Mouse (Mus musculus) left cerebral cortex, postnatal 36 days (tissue): ENCODE results near the gene Cela3b. TPM values are rescaled to one million over a fixed set of nuclear protein-coding genes. Genes with fewer than 3 reads are reported as not detected.
A peak's percentile ranks its signal among the peaks of the same experiment; 100 is the strongest.
"Not testable (repeated sequence)": the region's sequence is repeated elsewhere in the genome, so short reads cannot be mapped to it uniquely, and the experiment has no call there.

ENCODE experiments used
- DNase-seq, 2 experiments: peaks; one replicate each; pipeline ENCODE4 v3.0.0; 2021 to 2022; ENCODE audit warnings: low spot score in 2 of 2, mixed read lengths in 1 of 2
- intact Hi-C: fragments of 180-260 bp; cut with DNase I; formaldehyde crosslinking; loops from one replicate; pipeline ENCODE4 v1.15.1; 2025
- total RNA-seq, 2 experiments: library from RNA; stranded (reverse); gene quantifications; 2 replicates each; pipeline ENCODE4 v1.2.3; 2021

Gene Cela3b
- total RNA-seq, 2 experiments from 2014 or later: not detected

DNA sequence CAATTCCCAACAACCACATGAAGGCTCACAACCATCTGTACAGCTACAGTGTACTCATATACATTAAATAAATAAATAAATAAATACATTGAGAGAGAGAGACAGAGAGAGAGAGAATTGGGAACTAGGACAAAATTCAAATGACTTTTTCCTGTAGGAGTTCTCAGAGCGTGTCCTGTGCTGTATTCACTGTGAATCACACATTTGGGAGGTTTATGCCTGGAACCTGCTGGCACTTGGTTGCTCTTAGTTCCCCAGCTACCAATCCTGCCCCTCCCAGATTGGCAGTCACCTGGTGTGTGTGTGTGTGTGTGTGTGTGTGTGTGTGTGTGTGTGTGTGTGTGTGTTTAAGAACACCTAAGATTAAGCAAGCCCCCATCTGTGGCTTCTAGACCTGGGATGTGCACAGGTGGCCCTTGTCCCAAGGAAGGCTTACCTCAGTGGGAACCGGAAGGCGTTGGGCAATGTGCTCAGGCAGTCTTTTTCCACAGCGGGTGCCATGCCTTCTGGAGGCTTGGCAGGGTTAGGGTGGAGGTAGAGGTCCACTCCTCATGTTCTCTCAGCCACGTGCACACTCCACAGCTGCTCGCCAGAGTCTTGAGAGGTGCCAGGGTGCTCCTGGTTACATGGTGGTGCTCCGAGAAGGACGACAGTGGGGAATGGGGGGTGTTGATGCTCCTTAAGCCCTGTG, 6.8 kb upstream of the Cela3b start:
- peak; percentile 14 to 21 for DNase-seq
- intact Hi-C loops: no loop called here

GRCm38 (mm10) chr4:137432700-137433550, 2.6 kb upstream of the Cela3b start:
- DNase-seq, intact Hi-C loops: not testable (repeated sequence)

DNA sequence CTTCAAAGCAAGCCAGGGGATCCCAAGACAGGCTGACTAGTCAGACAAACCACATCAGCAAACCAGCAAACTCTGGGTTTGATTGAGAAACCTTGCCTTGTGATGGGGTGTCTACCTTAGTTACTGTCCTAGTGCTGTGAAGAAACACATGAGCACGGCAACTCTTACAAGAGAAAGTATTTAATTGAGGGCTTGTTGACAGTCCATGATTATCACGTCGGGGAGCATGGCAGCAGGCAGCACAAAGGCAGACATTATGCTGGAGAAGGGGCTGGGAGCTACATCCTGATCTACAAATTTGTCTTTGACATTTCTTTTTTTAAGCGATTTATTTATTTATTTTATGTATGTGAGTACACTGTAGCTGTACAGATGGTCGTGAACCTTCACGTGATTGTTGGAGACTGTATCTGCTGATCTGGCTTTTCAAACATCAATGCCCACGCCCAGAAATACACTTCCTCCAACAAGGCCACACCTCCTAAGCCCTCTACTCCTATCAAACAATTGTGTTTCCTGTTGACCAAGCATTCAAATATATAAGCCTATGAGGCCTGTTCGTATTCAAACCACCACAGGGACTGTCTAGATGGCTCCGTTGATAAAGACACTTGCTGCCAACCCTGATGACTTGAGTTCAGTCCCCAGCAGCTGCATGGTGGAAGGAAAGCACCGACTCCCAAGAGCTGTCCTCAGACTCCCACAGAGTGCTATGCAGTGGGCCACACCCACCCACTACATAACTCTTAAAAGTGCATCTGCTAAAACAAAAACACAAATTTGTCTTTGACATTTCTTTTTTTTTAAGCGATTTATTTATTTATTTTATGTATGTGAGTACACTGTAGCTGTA, 12.4 kb downstream of the Cela3b start:
- intact Hi-C loops: no loop called here
- DNase-seq: no peak

DNA sequence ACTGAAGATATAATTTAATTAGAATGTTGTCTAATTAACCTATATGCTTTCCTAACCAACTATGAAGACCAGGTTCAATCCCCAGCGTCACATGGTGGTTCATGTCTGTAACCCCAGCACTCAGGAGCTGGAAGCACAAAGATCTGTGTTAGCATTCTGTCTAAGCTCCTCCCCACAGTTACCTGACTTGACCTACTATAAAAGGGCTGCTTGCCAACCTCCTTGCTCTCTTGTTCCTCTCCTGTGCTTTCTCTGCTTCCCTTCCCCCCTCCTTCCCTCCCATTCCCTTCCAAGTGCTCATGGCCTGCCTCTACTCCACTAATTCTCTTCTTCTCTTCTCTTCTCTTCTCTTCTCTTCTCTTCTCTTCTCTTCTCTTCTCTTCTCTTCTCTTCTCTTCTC, 15.4 kb downstream of the Cela3b start:
- intact Hi-C loops: no loop called here
- no peak for DNase-seq

- DNase-seq, intact Hi-C loops: not testable (repeated sequence)
These were observed 18.1 kb downstream of the Cela3b start for GRCm38 (mm10) chr4:137412185-137412709.

GRCm38 (mm10) chr4:137409691-137410090, 20.6 kb downstream of the Cela3b start, which contains the start of gene Cela3a:
Gene Cela3a, minus strand, starts transcription at chr4:137409791.
- no peak for DNase-seq
- intact Hi-C loops: no loop called here

DNA sequence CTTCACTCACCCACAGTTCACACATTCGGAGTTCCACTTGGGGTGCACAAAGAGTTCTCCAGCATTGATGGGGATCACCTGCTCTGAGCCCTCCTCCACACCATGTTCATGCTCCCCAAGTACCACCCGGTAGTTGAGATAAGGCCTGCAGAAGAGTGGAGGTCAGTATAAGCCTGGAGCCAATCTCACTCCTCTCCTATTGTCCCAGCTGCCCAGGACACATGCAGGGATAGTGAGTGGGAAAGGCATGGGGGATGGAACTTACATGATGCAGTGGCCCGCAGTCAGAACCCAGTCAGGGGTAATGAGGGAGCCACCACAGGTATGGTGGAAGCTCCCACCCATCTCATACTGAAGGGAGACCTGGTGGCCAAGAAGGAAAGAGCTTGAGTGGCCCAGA, 24.8 kb downstream of the Cela3b start:
- intact Hi-C loops: no loop called here
- no peak for DNase-seq

DNA sequence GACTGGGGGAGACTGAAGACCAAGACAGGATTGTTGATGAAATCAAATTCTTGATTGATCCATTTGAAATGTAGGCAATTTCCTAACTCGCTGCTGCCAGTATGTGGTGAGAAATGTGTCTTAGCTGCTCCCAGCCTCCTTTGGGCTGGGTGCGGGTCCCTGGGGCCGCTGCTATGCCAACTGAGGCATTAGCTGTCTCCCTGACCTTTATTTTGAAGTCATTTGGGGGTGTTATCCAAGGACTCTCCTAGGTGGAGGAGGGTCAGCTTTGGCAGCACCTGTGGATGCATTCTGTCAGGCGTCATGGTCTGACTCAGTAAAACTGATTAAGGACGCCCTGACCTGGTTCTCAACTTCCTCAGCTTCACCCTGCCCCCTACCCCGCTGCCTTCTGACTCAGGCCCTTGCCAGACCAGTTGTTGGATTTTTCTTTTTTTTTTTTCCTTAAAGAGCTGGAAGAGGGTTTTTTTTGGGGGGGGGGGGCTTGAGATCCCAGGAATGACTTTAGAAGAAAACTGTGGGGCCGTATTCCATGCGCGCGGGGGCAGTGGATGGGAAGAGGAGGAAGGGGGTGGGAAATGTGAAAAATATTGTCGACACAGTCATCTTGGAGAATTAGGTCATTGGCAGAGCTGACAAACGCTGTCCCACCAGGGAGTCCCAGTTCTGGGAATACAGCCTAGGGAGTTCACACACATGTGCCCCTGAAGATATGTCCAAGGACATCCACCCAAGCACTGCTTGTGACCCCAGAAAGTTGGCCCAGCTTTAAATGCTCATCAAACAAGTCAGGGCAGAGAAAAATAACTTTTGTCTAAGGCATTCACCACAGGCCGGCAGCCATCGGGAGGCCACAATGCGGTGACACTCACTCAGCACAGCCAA, 33.5 kb downstream of the Cela3b start:
- no peak for DNase-seq
- intact Hi-C loops: loop anchor here (10.0 kb wide), 1 partner anchor 312 kb away; no protein-coding TSS in a partner anchor

DNA sequence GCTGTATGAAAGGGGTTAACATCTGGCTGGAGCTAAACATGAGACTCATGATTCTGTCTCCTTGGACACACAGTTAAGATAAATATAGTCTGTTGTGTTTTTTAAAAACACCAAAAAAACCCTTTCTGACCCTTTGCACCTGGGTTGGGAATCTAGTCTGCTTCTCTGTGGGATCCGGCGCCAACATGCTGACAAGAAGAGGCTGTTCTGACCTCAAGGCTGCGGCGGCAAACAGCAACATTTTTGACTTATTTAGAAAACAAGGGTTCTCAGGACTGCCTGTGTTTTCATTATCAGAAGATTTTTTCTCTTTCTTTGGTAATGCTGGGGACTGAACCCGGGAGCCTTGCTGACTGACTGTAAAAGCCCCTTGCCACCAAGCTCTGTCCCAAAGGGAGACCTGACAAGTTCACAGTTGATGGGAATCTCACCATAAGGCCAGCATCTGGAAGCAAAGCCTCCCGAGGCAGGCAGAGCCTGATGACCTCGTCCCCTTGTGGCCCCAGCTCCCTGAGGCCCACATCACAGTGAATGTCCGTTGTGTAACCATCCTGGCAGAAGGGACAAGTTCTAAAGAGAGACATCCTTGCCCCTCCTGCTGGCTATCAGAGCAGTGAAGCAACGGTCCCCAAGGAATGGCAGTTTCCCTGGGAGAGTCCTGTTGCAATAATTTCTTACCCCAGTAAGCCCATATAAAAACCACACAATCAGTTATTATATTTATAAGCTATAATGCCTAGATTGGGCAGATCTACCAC, 36.8 kb downstream of the Cela3b start:
- intact Hi-C loops: loop anchor here (10.0 kb wide), 1 partner anchor 309 kb away; no protein-coding TSS in a partner anchor

GRCm38 (mm10) chr4:137392874-137393273, 37.5 kb downstream of the Cela3b start:
- no peak for DNase-seq
- intact Hi-C loops: loop anchor here (10.0 kb wide), 1 partner anchor 308 kb away; no protein-coding TSS in a partner anchor

More for the DNA sequence above, 36.8 kb downstream of the Cela3b start:
- DNase-seq: no peak

- intact Hi-C loops: loop anchor here (10.0 kb wide), 1 partner anchor 306 kb away; no protein-coding TSS in a partner anchor
- DNase-seq: no peak
These were observed 39.1 kb downstream of the Cela3b start for GRCm38 (mm10) chr4:137391287-137391686.

- DNase-seq: no peak
- intact Hi-C loops: loop anchor here (10.0 kb wide), 1 partner anchor 305 kb away; no protein-coding TSS in a partner anchor
These were observed 40.1 kb downstream of the Cela3b start for GRCm38 (mm10) chr4:137390196-137390595.

DNA sequence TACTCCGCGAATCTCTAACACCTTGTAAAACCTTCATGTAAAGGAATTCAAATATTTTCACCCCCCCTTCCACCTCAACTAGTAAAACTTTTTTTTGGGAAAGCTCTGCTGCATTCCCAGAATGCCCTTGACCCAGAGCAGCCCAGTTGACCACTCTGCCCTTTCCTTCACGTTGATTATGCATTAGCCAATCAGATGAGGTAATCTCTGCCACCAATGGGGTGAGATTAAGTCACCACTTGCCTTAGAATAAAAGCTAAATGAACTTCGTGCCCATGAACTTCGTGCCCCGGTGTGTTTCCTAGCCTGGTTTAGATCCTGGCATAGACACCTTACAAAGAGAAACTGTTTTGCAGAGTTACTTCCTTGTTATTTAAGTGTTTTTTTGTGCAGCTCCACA, 41.4 kb downstream of the Cela3b start:
- no peak for DNase-seq
- intact Hi-C loops: no loop called here

GRCm38 (mm10) chr4:137388059-137388794, 42.1 kb downstream of the Cela3b start:
- DNase-seq: peak; percentile 89
- intact Hi-C loops: no loop called here

DNA sequence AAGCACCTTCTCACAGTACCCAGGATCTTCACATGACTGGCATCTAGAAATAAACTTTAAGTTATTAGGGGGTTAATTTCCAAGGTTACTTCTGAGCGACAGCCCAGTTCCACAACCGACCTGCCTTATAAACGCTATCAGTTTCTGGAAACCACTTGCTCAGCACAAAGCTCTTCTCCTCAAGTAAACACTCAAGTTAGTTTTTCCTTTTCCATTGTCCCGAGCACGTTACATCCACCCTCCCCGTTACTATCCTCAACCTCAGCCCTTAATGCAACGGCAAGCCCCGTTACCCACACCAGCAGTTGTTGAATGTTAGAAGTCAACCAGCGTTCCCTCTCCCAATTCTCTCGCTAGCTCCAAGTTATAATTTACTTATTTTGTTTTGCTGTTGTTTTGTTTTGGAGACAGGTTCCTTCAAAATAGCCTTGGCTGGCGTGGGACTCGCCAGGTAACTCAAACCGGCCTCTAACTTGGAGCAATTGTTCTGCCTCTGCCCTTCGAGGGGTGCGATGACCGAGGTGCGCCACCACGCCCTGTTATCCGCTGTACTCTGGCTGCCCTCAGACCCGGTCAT, 42.8 kb downstream of the Cela3b start:
- intact Hi-C loops: no loop called here
- peak in 1 of 2 experiments; percentile 11 for DNase-seq

- intact Hi-C loops: no loop called here
These were observed 49.4 kb downstream of the Cela3b start for GRCm38 (mm10) chr4:137380702-137381605.

More at GRCm38 (mm10) chr4:137380702-137381605, 49.4 kb downstream of the Cela3b start:
- DNase-seq: no peak
